Mouse (Mus musculus): ENCODE results near the gene Dnajc13.

DNA sequence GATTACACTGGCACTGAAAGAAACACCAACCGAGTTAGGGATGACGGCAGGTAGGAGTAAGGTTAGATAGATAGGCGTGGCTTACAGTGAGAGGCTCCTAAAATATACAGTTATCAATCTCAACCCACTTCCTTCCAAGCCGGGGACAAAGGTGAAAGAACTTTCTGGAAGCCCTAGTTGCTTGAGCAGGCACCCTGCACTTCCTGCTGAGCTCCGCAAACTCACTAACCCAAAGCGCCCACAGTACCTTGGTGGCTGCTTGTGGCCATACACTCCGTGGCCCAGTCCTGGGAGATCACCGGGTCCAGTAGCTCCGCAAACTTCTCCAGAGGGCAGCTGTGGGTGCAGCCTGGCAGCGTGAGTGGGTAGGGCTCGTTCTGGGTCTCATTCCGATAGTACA is 37.8 kb upstream of the Dnajc13 start:
- TF ChIP-seq CTCF (IDR thresholded peaks at IDR 0.05) (no peak), EP300 (IDR thresholded peaks at IDR 0.05) (no peak)

Data from lung, postnatal 0 days (tissue).